Mouse (Mus musculus): Measurements from ENCODE around the gene Atp8a2. TPM values are rescaled to one million over a fixed set of nuclear protein-coding genes. Genes with fewer than 3 reads are reported as not detected.

Atp8a2 gene
- polyA plus RNA-seq, 1 experiment, result 0.01 TPM

DNA sequence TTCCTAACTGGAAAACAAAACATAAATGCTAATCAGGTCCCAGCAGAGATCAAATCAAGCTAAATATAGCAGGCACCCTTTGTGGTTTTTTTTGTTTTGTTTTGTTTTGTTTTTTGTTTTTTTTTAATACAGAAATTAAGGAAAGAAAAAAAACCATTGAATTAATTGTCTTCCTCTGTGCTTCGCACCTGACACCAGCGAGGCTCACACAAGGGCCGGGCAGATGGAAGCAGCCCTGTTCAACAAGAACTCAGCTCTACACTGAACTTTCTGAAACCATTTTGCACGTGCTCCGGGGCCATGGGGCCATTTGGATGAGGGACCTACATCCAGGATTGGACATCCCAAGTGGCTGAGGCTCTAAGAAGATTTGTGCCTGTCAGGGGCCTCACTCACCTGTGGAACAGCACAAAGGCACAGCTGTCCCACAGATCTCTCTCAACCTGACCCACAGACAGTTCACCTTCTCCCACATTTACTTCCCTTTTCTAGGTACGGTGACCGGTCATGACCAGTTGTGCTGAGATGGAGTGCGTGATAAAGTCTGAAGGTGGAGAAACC is 459.2 kb downstream of the Atp8a2 start:
- no peak overlapping the region for H3K4me3 ChIP-seq
- no peaks in the 10 kb centered on the region for H3K36me3 ChIP-seq (ENCODE audit: control insufficient read depth, insufficient read depth)
- no peak overlapping the region for H3K4me2 ChIP-seq (ENCODE audit: low read depth)
- H3K27me3 ChIP-seq (ENCODE audit: control insufficient read depth, insufficient read depth, insufficient read length), result peaks cover 9% of the 10 kb centered on the region
- TF ChIP-seq MYOG (IDR thresholded peaks at IDR 0.05; ENCODE audit: control insufficient read depth in 1 of 3, insufficient read depth in 1 of 3, insufficient read length in 2 of 3, low read depth in 2 of 3) (no peak), POLR2AphosphoS2 (IDR thresholded peaks at IDR 0.05; ENCODE audit: insufficient read length, low read depth) (no peak)
- no peak overlapping the region for H3ac ChIP-seq (ENCODE audit: control insufficient read depth, insufficient read length)
- H3K79me2 ChIP-seq (ENCODE audit: control insufficient read depth, insufficient read depth), result no peaks in the 10 kb centered on the region

- TF ChIP-seq POLR2AphosphoS2 (IDR thresholded peaks at IDR 0.05; ENCODE audit: insufficient read length, low read depth) (no peak), E2F4 (IDR thresholded peaks at IDR 0.05; ENCODE audit: insufficient read depth) (no peak), MYOD1 (IDR thresholded peaks at IDR 0.05; ENCODE audit: control insufficient read depth in 1 of 3, insufficient read length in 2 of 3, low read depth in 2 of 3) (no peak), MAX (IDR thresholded peaks at IDR 0.05; ENCODE audit: low read depth) (no peak), TCF12 (IDR thresholded peaks at IDR 0.05; ENCODE audit: insufficient read depth, poor library complexity, severe bottlenecking) (no peak), USF1 (IDR thresholded peaks at IDR 0.05; ENCODE audit: low read depth) (no peak), TCF3 (IDR thresholded peaks at IDR 0.05; ENCODE audit: insufficient read length, low read depth) (no peak), REST (IDR thresholded peaks at IDR 0.05; ENCODE audit: insufficient read depth, insufficient read length) (no peak), MYOG (IDR thresholded peaks at IDR 0.05; ENCODE audit: control insufficient read depth in 1 of 3, insufficient read depth in 1 of 3, insufficient read length in 2 of 3, low read depth in 2 of 3) (no peak), SRF (IDR thresholded peaks at IDR 0.05; ENCODE audit: control insufficient read depth, insufficient read length, low read depth) (no peak), POLR2A (IDR thresholded peaks at IDR 0.05; ENCODE audit: insufficient read length, low read depth) (no peak), CEBPB (IDR thresholded peaks at IDR 0.05; ENCODE audit: insufficient read depth, poor library complexity, severe bottlenecking) (no peak)
- no peaks in the 10 kb centered on the region for H3K36me3 ChIP-seq (ENCODE audit: control insufficient read depth, insufficient read depth)
- no peak overlapping the region for H3K4me2 ChIP-seq (ENCODE audit: low read depth)
- H3K79me2 ChIP-seq (ENCODE audit: control insufficient read depth, insufficient read depth), result no peaks in the 10 kb centered on the region
- H3K27me3 ChIP-seq (ENCODE audit: control insufficient read depth, insufficient read depth, insufficient read length), result peaks cover 9% of the 10 kb centered on the region
- no peak overlapping the region for H3ac ChIP-seq (ENCODE audit: control insufficient read depth, insufficient read length)
- H3K4me3 ChIP-seq, result no peak overlapping the region
These were observed 459.9 kb downstream of the Atp8a2 start for GRCm38 (mm10) chr14:59736861-59737700.

- no peak for TF ChIP-seq CEBPB (IDR thresholded peaks at IDR 0.05; ENCODE audit: insufficient read depth, poor library complexity, severe bottlenecking)
- TF ChIP-seq TCF12 (IDR thresholded peaks at IDR 0.05; ENCODE audit: insufficient read depth, poor library complexity, severe bottlenecking), result no peak
- no peak for TF ChIP-seq POLR2AphosphoS2 (IDR thresholded peaks at IDR 0.05; ENCODE audit: insufficient read length, low read depth)
- no peak for TF ChIP-seq MAX (IDR thresholded peaks at IDR 0.05; ENCODE audit: low read depth)
- TF ChIP-seq TCF3 (IDR thresholded peaks at IDR 0.05; ENCODE audit: insufficient read length, low read depth), result no peak
- TF ChIP-seq USF1 (IDR thresholded peaks at IDR 0.05; ENCODE audit: low read depth), result no peak
- no peak for TF ChIP-seq SRF (IDR thresholded peaks at IDR 0.05; ENCODE audit: control insufficient read depth, insufficient read length, low read depth)
- no peak for TF ChIP-seq E2F4 (IDR thresholded peaks at IDR 0.05; ENCODE audit: insufficient read depth)
- TF ChIP-seq POLR2A (IDR thresholded peaks at IDR 0.05; ENCODE audit: insufficient read length, low read depth), result no peak
- TF ChIP-seq MYOD1 (IDR thresholded peaks at IDR 0.05; ENCODE audit: control insufficient read depth in 1 of 3, insufficient read length in 2 of 3, low read depth in 2 of 3), result no peak
- no peak for TF ChIP-seq REST (IDR thresholded peaks at IDR 0.05; ENCODE audit: insufficient read depth, insufficient read length)
- no peak for TF ChIP-seq MYOG (IDR thresholded peaks at IDR 0.05; ENCODE audit: control insufficient read depth in 1 of 3, insufficient read depth in 1 of 3, insufficient read length in 2 of 3, low read depth in 2 of 3)
- H3K36me3 ChIP-seq (ENCODE audit: control insufficient read depth, insufficient read depth), result no peaks in the 10 kb centered on the region
These were observed 467.0 kb downstream of the Atp8a2 start for GRCm38 (mm10) chr14:59730043-59730390.

GRCm38 (mm10) chr14:59729298-59730042 is 467.5 kb downstream of the Atp8a2 start:
- Histone ChIP-seq H3K36me3 (ENCODE audit: control insufficient read depth, insufficient read depth) (no peaks in the 10 kb centered on the region), H3K4me2 (ENCODE audit: low read depth) (no peak overlapping the region), H3K79me2 (ENCODE audit: control insufficient read depth, insufficient read depth) (no peaks in the 10 kb centered on the region), H3ac (ENCODE audit: control insufficient read depth, insufficient read length) (no peak overlapping the region), H3K4me3 (no peak overlapping the region), H3K27me3 (ENCODE audit: control insufficient read depth, insufficient read depth, insufficient read length) (no peaks in the 10 kb centered on the region)
- no peak for TF ChIP-seq E2F4 (IDR thresholded peaks at IDR 0.05; ENCODE audit: insufficient read depth)
- TF ChIP-seq MAX (IDR thresholded peaks at IDR 0.05; ENCODE audit: low read depth), result no peak
- TF ChIP-seq MYOG (IDR thresholded peaks at IDR 0.05; ENCODE audit: control insufficient read depth in 1 of 3, insufficient read depth in 1 of 3, insufficient read length in 2 of 3, low read depth in 2 of 3), result no peak
- TF ChIP-seq POLR2AphosphoS2 (IDR thresholded peaks at IDR 0.05; ENCODE audit: insufficient read length, low read depth), result no peak
- TF ChIP-seq POLR2A (IDR thresholded peaks at IDR 0.05; ENCODE audit: insufficient read length, low read depth), result no peak
- no peak for TF ChIP-seq CEBPB (IDR thresholded peaks at IDR 0.05; ENCODE audit: insufficient read depth, poor library complexity, severe bottlenecking)
- no peak for TF ChIP-seq TCF3 (IDR thresholded peaks at IDR 0.05; ENCODE audit: insufficient read length, low read depth)
- TF ChIP-seq TCF12 (IDR thresholded peaks at IDR 0.05; ENCODE audit: insufficient read depth, poor library complexity, severe bottlenecking), result no peak
- TF ChIP-seq MYOD1 (IDR thresholded peaks at IDR 0.05; ENCODE audit: control insufficient read depth in 1 of 3, insufficient read length in 2 of 3, low read depth in 2 of 3), result no peak
- TF ChIP-seq SRF (IDR thresholded peaks at IDR 0.05; ENCODE audit: control insufficient read depth, insufficient read length, low read depth), result no peak
- no peak for TF ChIP-seq REST (IDR thresholded peaks at IDR 0.05; ENCODE audit: insufficient read depth, insufficient read length)
- TF ChIP-seq USF1 (IDR thresholded peaks at IDR 0.05; ENCODE audit: low read depth), result no peak

More at GRCm38 (mm10) chr14:59730043-59730390, 467.0 kb downstream of the Atp8a2 start:
- no peak overlapping the region for H3ac ChIP-seq (ENCODE audit: control insufficient read depth, insufficient read length)
- H3K79me2 ChIP-seq (ENCODE audit: control insufficient read depth, insufficient read depth), result no peaks in the 10 kb centered on the region
- no peaks in the 10 kb centered on the region for H3K27me3 ChIP-seq (ENCODE audit: control insufficient read depth, insufficient read depth, insufficient read length)
- no peak overlapping the region for H3K4me2 ChIP-seq (ENCODE audit: low read depth)
- no peak overlapping the region for H3K4me3 ChIP-seq

All from myocyte (in vitro differentiated cells).